Mouse (Mus musculus) heart, postnatal 0 days (tissue): ENCODE results near the gene Lgals7. TPM values are rescaled to one million over a fixed set of nuclear protein-coding genes. Genes with fewer than 3 reads are reported as not detected.

Experiments
- ATAC-seq: fragments of 200-750 bp; cut with Nextera tagmentation; 2 replicates; pipeline ENCODE4 v1.8.0; 2017; ENCODE audit warnings: low read depth, moderate number of reproducible peaks, moderate library complexity; ENCODE audit not compliant: insufficient read depth
- DNase-seq: peaks from one replicate; pipeline ENCODE4 v3.0.0-alpha.2; 2016; ENCODE audit warnings: low spot score
- H3K27ac ChIP-seq: fragments of 300-500 bp; sonication (generic); 2 replicates; pipeline ENCODE4 v1.5.1; 2014; ENCODE audit warnings: low read depth, mild to moderate bottlenecking
- H3K27me3 ChIP-seq: fragments of 300-500 bp; sonication (generic); 2 replicates; pipeline ENCODE4 v1.6.1; 2014; ENCODE audit warnings: low read length, mixed read lengths; ENCODE audit not compliant: control insufficient read depth, insufficient read depth
- H3K36me3 ChIP-seq: fragments of 300-500 bp; sonication (generic); replicated peaks from 2 replicates; pipeline ENCODE4 v1.6.1; 2014; ENCODE audit warnings: low read length, mixed read lengths; ENCODE audit not compliant: control insufficient read depth, insufficient read depth
- H3K4me1 ChIP-seq: fragments of 300-500 bp; sonication (generic); 2 replicates; pipeline ENCODE4 v1.6.1; 2014; ENCODE audit warnings: antibody characterized with exemption; ENCODE audit not compliant: control insufficient read depth, insufficient read depth
- H3K4me2 ChIP-seq: fragments of 300-500 bp; sonication (generic); 2 replicates; pipeline ENCODE4 v1.6.1; 2014; ENCODE audit warnings: low read depth, mild to moderate bottlenecking, low read length, moderate library complexity
- H3K4me3 ChIP-seq: fragments of 300-500 bp; sonication (generic); 2 replicates; pipeline ENCODE4 v1.5.1; 2014; ENCODE audit warnings: low read depth, low read length
- H3K9ac ChIP-seq: fragments of 300-500 bp; sonication (generic); replicated peaks from 2 replicates; pipeline ENCODE4 v1.6.1; 2014; ENCODE audit warnings: low read depth, low read length, mixed read lengths
- H3K9me3 ChIP-seq: fragments of 300-500 bp; sonication (generic); replicated peaks from 2 replicates; pipeline ENCODE4 v1.6.1; 2016; ENCODE audit warnings: low read length; ENCODE audit not compliant: control insufficient read depth
- CTCF ChIP-seq: IDR thresholded peaks from 2 replicates; pipeline ENCODE4 v1.5.1; 2016; ENCODE audit warnings: antibody characterized with exemption, control low read depth, low read depth
- EP300 ChIP-seq: IDR thresholded peaks from 2 replicates; pipeline ENCODE4 v1.6.1; 2016; ENCODE audit warnings: antibody characterized with exemption, low read depth
- WGBS: fragments of 180-500 bp; shearing (Covaris S2); extraction: QIAGEN DNeasy Blood & Tissue Kit; methylation state at CpG from one replicate; pipeline ENCODE4 v1.1.7; 2014; 5-methylcytosine and 5-hydroxymethylcytosine counted together
- polyA plus RNA-seq: library from polyadenylated mRNA; unstranded; fragments of >200 nt; fragmentation: Nextera tagmentation; extraction: Ambion mirVana; gene quantifications from 2 replicates; pipeline ENCODE4 v1.2.1, GENCODE M21; 2015
- total RNA-seq: library from RNA; depleted of rRNA; stranded (reverse); fragments of >200 nt; gene quantifications from 2 replicates; pipeline ENCODE4 v1.2.3, GENCODE M21; 2014; ENCODE audit warnings: low replicate concordance

Gene Lgals7
- total and polyA plus RNA-seq, 2 experiments from 2014 or later: 2.2 TPM; not detected in 1

GRCm38 (mm10) chr7:28821261-28821831 is 42.3 kb upstream of the Lgals7 start:
- ATAC-seq (no peak), DNase-seq (no peak)
- H3K4me1 ChIP-seq: peaks cover 19% of the 10 kb centered on the region
- H3K36me3 ChIP-seq: peaks cover 67% of the 10 kb centered on the region
- peak overlapping the region; percentile 66 for H3K27ac ChIP-seq
- no peaks in the 10 kb centered on the region for H3K9me3 ChIP-seq
- WGBS: 42% methylated on average over 10 of the region's 10 CpGs
- H3K4me3 ChIP-seq: no peak overlapping the region
- TF ChIP-seq EP300 (no peak), CTCF (no peak)
- no peak overlapping the region for H3K4me2 ChIP-seq
- no peaks in the 10 kb centered on the region for H3K27me3 ChIP-seq
- no peak overlapping the region for H3K9ac ChIP-seq

GRCm38 (mm10) chr7:28822556-28822955 is 41.1 kb upstream of the Lgals7 start:
- no peak overlapping the region for H3K4me3 ChIP-seq
- H3K27me3 ChIP-seq: no peaks in the 10 kb centered on the region
- H3K9ac ChIP-seq: no peak overlapping the region
- WGBS: 61% methylated on average over 1 of the region's 1 CpGs
- DNase-seq (no peak), ATAC-seq (no peak)
- TF ChIP-seq CTCF (no peak), EP300 (no peak)
- peaks cover 55% of the 10 kb centered on the region for H3K36me3 ChIP-seq
- peak overlapping the region; percentile 94 for H3K27ac ChIP-seq
- no peaks in the 10 kb centered on the region for H3K9me3 ChIP-seq
- H3K4me1 ChIP-seq: peaks cover 24% of the 10 kb centered on the region
- H3K4me2 ChIP-seq: no peak overlapping the region

- no peaks in the 10 kb centered on the region for H3K27me3 ChIP-seq
- H3K27ac ChIP-seq: peak overlapping the region; percentile 94
- H3K9ac ChIP-seq: no peak overlapping the region
- DNase-seq (no peak), ATAC-seq (no peak)
- H3K4me3 ChIP-seq: no peak overlapping the region
- H3K4me2 ChIP-seq: no peak overlapping the region
- peaks cover 48% of the 10 kb centered on the region for H3K36me3 ChIP-seq
- TF ChIP-seq EP300 (no peak), CTCF (no peak)
- WGBS: 51% methylated on average over 10 of the region's 10 CpGs
- H3K4me1 ChIP-seq: peaks cover 27% of the 10 kb centered on the region
- no peaks in the 10 kb centered on the region for H3K9me3 ChIP-seq
Observed at GRCm38 (mm10) chr7:28822993-28823903, 40.4 kb upstream of the Lgals7 start.

GRCm38 (mm10) chr7:28823932-28824331 is 39.7 kb upstream of the Lgals7 start:
- Histone ChIP-seq H3K9me3 (no peaks in the 10 kb centered on the region), H3K27ac (peak overlapping the region; percentile 94), H3K4me2 (no peak overlapping the region), H3K4me3 (no peak overlapping the region), H3K4me1 (peaks cover 27% of the 10 kb centered on the region), H3K9ac (peak overlapping the region; percentile 56; the same call in 1 of the 2 replicates), H3K36me3 (peaks cover 46% of the 10 kb centered on the region), H3K27me3 (no peaks in the 10 kb centered on the region)
- ATAC-seq: no peak
- WGBS: 22% methylated on average over 2 of the region's 2 CpGs
- DNase-seq: no peak
- no peak for TF ChIP-seq EP300
- no peak for TF ChIP-seq CTCF

- DNase-seq (peak; percentile 95), ATAC-seq (peak; percentile 84)
- Histone ChIP-seq H3K27ac (peak within 1 kb of the TSS; percentile 94), H3K4me2 (peak within 1 kb of the TSS; percentile 60), H3K9ac (peak within 1 kb of the TSS; percentile 74), H3K4me3 (peak within 1 kb of the TSS; percentile 54), H3K36me3 (peaks cover 38% of the 10 kb centered on the region), H3K27me3 (no peaks in the 10 kb centered on the region), H3K4me1 (peaks cover 19% of the 10 kb centered on the region), H3K9me3 (no peaks in the 10 kb centered on the region)
- 2% methylated on average over 33 of the region's 33 CpGs for WGBS
- TF ChIP-seq EP300 (peak; percentile 98), CTCF (no peak)
Observed at GRCm38 (mm10) chr7:28824941-28825685, 38.5 kb upstream of the Lgals7 start, which contains the start of gene Ech1. Ech1 (plus strand) TSS chr7:28825217.
